ENCODE assay signal across 8 mouse cellular contexts in genomic region chr9:46642696-46643095, GRCm38 (mm10).
DNase-seq lines count a peak whose midpoint lies in the region; ATAC-seq and TF ChIP-seq lines count a peak whose summit lies in the region.

No protein-coding gene starts in this region.

- peak; percentile 42 for DNase-seq in kidney, adult 18-20 months
- DNase-seq in NIH3T3 (ENCODE audit: low read depth) = peak; percentile 62
- peak; percentile 87 for DNase-seq in embryo, embryonic 10 days (ENCODE audit: low spot score)
- DNase-seq in limb, embryonic 14.5 days (ENCODE audit: low spot score) = peak; percentile 80
- DNase-seq in left cerebral cortex, adult 11 months (ENCODE audit: low spot score) = no peak
- DNase-seq in frontal cortex, postnatal 25 days (ENCODE audit: low spot score in 2 of 2) = no peak

- no peaks in the 10 kb centered on the region for H3K36me3 ChIP-seq in kidney, embryonic 15.5 days
- H3K36me3 ChIP-seq in limb, embryonic 14.5 days (ENCODE audit: control insufficient read depth, insufficient read depth, low read length) = no peaks in the 10 kb centered on the region

- no peak overlapping the region for H3K4me2 ChIP-seq in kidney, embryonic 15.5 days
- no peak overlapping the region for H3K4me2 ChIP-seq in limb, embryonic 14.5 days (replicated peaks; ENCODE audit: low read depth, low read length, severe bottlenecking)

- H3K27ac ChIP-seq in kidney, embryonic 15.5 days = no peak overlapping the region
- no peak overlapping the region for H3K27ac ChIP-seq in limb, embryonic 14.5 days (replicated peaks; ENCODE audit: low read depth, low read length)

- no peak overlapping the region for H3K9ac ChIP-seq in kidney, embryonic 15.5 days
- H3K9ac ChIP-seq in limb, embryonic 14.5 days (ENCODE audit: low read depth, low read length, severe bottlenecking) = no peak overlapping the region

- ATAC-seq in kidney, embryonic 15.5 days (replicated peaks; ENCODE audit: low FRiP score) = no peak
- ATAC-seq in limb, embryonic 14.5 days (ENCODE audit: low FRiP score, low read depth) = no peak
- no peak for ATAC-seq in erythroblast, adult 5-6 weeks (replicated peaks; ENCODE audit: low FRiP score, poor library complexity, severe bottlenecking)

- no peaks in the 10 kb centered on the region for H3K9me3 ChIP-seq in kidney, embryonic 15.5 days (replicated peaks)
- no peaks in the 10 kb centered on the region for H3K9me3 ChIP-seq in limb, embryonic 14.5 days (ENCODE audit: control insufficient read depth, low read length)

- no peaks in the 10 kb centered on the region for H3K4me1 ChIP-seq in kidney, embryonic 15.5 days
- no peaks in the 10 kb centered on the region for H3K4me1 ChIP-seq in limb, embryonic 14.5 days (ENCODE audit: control insufficient read depth, insufficient read depth, low read length)

- H3K27me3 ChIP-seq in kidney, embryonic 15.5 days = no peaks in the 10 kb centered on the region
- no peaks in the 10 kb centered on the region for H3K27me3 ChIP-seq in limb, embryonic 14.5 days (ENCODE audit: control insufficient read depth, insufficient read depth, low read length)

- 6% methylated on average over 9 of the region's 9 CpGs for WGBS in kidney, embryonic 15.5 days
- 6% methylated on average over 9 of the region's 9 CpGs for WGBS in limb, embryonic 14.5 days

- no peak for TF ChIP-seq POLR2A in limb, embryonic 14.5 days (IDR thresholded peaks at IDR 0.05; ENCODE audit: borderline replicate concordance, extremely low read depth, insufficient read depth, insufficient read length)

- no peak overlapping the region for H3K4me3 ChIP-seq in kidney, embryonic 15.5 days (replicated peaks)
- H3K4me3 ChIP-seq in limb, embryonic 14.5 days (replicated peaks; ENCODE audit: low read length) = no peak overlapping the region

Comparison
In these comparisons a context has a peak if more than half of its experiments do, and no peak if none do; other contexts are left out.
1. DNase-seq: peak in kidney, adult 18-20 months (single experiment), NIH3T3 (single experiment), embryo, embryonic 10 days (single experiment) and limb, embryonic 14.5 days (single experiment); none in left cerebral cortex, adult 11 months (single experiment) and frontal cortex, postnatal 25 days (0 of 2).